Mouse (Mus musculus) heart, postnatal 0 days (tissue): ENCODE results near the gene Hnf1b.

Source experiments
- CTCF ChIP-seq: IDR thresholded peaks from 2 replicates; pipeline ENCODE4 v1.5.1; 2016; ENCODE audit warnings: antibody characterized with exemption, control low read depth, low read depth
- EP300 ChIP-seq: IDR thresholded peaks from 2 replicates; pipeline ENCODE4 v1.6.1; 2016; ENCODE audit warnings: antibody characterized with exemption, low read depth

DNA sequence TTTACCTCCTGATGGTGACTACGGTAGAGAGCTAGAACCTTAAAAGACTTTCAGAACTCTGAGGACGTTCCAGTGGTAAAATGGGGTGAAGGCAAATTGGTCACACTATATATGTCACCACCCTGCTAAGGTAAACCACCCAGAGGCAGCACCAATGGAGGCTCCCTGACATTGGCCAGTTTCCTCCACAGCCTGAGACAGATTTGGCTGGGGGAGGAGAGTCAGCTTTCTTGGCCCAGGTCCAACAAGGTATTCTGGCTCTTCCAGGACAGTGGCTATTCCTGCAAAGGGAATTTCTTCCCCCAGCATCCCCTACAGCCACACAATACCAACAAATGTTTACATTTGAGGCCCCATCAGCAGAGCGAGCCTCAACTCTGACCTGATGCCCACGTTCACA, 31.9 kb upstream of the Hnf1b start:
- no peak for TF ChIP-seq CTCF
- no peak for TF ChIP-seq EP300
